Mouse (Mus musculus): Measurements from ENCODE around the gene Calcoco2. TPM values are rescaled to one million over a fixed set of nuclear protein-coding genes. Genes with fewer than 3 reads are reported as not detected.

Calcoco2 gene
- total RNA-seq, 2 experiments from 2014 or later = not detected

DNA sequence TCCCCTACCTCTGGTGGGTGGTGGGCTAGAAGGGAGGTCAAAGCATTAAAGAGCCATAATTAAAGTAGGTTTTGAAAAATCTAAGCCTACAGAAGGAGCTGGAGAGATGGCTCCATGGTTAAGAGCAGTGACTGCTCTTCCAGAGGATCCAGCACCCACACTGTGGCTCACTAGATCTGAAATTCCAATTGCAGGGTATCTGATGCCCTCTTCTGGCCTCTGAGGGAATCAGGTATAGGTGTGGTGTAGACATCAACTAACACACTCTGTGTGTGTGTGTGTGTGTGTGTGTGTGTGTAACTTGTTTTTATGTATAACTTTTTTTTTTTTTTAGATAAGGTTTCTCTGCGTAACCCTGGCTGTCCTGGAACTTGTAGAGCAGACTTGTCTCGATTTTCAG lies 20.7 kb downstream of the Calcoco2 start:
- intact Hi-C loops (cut with DNase I) = no loop called here
- DNase-seq (ENCODE audit: low spot score in 2 of 2) = no peak

DNA sequence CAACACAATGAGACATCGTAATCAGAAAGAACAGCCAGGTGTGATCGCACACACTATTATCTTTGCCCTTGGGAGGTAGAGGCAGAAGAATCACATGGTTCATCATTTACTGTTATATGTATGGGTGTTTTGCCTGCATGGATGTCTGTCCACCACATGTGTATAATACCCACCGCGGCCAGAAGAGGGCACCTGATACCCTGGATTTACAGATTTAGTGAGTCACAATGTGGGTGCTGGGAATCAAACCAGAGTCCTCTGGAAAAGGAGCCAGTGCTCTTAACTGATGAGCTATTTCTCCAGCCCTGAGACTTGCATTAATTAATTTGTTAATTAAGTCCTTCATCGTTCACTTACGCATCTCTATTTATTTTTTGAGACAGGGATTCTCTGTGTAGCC lies 23.8 kb downstream of the Calcoco2 start:
- no peak for DNase-seq (ENCODE audit: low spot score in 2 of 2)

DNA sequence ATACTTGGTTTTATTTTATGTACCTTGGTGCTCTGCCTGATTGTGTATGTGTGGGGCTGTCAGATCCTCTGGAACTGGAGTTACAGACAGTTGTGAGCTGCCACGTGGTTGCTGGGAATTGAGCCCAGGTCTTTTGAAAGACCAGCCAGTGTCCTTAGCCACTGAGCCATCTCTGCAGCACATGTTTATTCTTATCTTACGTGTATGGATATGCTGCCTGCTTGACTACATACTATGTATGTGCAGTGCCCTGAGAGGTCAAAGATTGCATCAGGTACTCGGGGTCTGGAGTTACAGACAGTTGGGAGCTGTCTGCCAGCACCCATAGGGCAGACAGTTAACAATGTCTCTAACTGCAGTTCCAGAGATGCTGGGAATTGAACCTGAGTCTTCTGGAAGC lies 29.1 kb downstream of the Calcoco2 start:
- DNase-seq (ENCODE audit: low spot score in 2 of 2) = no peak
- intact Hi-C loops (cut with DNase I) = no loop called here

More for the DNA sequence above, 23.8 kb downstream of the Calcoco2 start:
- intact Hi-C loops (cut with DNase I) = no loop called here

DNA sequence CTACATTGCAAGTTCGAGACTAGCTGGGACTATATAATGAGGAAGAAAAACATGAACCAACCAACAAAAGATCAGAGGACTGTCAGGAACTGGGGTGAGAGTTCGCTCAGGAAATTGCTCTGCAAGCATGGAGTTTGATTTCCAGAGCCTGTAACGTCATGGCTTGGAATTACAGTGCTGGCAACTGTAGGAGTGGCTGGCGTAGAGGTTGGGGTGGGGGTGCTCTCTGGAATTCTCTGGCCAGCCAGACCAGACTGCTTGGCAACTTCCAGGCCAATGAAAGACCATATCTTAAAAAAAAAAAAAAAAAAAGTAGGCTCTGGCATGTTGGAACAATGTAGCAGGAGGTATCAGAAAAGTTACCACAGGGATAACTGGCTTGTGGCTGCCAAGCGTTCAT lies 31.0 kb downstream of the Calcoco2 start:
- DNase-seq (ENCODE audit: low spot score in 2 of 2) = no peak
- intact Hi-C loops (cut with DNase I) = no loop called here

DNA sequence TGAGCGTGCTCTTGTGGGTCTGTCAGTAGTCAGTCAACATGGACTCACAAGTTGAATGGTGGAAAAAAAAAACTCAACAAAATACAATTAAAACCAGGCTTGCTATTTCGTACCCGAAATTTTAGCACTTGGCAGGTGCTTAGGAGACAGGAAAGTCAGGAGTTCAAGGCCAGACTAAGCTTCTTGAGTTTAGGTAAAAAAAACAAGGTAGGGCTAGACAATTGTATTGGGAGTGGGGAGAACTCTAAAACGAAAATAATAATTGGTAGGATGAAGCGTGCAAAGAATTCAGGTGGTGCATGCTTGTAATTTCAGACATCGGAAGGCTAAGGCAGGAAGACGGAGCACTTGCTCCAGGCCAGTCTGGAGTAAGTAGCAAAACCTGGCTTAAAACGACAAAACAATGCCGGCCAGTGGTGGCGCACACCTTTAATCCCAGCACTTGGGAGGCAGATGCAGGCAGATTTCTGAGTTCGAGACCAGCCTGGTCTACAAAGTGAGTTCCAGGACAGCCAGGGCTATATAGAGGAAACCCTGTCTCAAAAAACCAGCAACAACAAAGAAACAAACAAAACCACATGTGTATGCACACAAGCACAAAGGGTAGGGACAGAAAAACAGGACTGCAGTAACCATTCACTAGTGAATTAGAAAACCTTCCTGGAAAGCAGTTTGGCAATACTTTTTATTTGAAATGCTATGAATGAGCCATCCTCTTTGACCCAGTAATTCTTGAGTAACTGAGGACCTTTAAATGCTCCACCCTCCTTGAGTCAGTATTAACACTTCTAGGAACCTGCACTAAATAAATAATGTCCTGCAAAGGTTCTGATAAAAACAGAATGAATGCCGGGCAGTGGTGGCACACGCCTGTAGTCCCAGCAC lies 35.3 kb downstream of the Calcoco2 start:
- DNase-seq (ENCODE audit: low spot score in 2 of 2) = no peak
- intact Hi-C loops (cut with DNase I) = loop anchor here (5.0 to 10.0 kb wide), 2 partner anchors 219 to 698 kb away; partner anchors contain the start of gene Snx11

DNA sequence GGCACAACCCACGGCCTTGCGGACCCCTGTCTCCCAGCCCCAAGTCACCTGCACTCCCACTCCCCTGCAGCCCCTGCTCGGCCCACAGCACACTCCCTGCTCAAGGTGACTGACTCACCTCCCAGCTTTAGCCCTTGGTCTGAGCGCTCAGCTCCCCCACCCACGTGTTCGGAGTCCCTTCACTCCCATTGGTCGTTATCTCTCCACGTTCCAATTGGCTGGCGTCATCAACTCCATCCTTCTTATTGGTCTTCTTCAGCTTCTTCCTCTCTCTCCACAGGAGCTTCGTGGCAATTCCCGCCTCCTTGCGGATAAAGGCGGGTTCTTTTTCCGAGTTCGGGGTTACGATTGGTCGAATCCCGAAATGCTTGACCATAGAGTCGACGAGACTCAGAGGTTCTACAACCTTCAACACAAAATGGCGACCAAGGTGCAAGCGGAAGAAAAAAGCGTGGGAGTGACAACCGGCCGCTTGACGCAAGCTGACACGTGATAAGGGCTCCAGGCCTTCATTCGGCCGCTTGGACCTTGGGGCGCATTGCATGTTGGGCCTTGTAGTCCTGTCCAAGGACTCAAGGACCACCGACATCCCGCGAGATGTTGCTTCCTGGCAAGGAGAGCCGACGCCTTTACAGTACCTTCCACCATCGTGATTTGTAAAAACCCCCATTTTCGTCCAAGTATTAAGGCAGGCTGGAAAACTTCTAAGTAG lies 36.1 kb downstream of the Calcoco2 start, which contains the start of gene Atp5g1:
TSS of gene Atp5g1 (minus strand) at position 162 of the 712 bp plus-strand sequence.
- intact Hi-C loops (cut with DNase I) = loop anchor here (1.0 to 10.0 kb wide), 3 partner anchors 10 to 699 kb away; partner anchors contain the start of genes Snx11 and Ube2z
- peak; percentile 98 to 100 for DNase-seq (ENCODE audit: low spot score in 2 of 2)

DNA sequence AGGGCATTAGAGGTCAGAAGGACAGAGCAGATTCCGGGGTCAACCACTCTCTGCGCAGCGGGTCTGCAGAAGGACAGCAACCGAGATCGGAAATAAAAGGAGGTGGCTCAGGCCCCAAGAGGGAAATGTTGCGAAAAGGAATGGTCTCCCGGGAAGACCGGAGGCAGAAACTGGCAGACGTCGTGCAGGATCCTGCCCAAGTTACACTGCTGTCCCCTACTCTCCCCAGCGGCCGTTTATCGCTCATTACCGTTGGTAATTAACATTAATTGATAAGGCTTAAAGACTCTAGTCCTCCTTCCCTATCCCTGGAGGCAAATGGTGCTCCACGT lies 36.6 kb downstream of the Calcoco2 start:
- no peak for DNase-seq (ENCODE audit: low spot score in 2 of 2)
- intact Hi-C loops (cut with DNase I) = loop anchor here (1.0 to 10.0 kb wide), 3 partner anchors 10 to 700 kb away; partner anchors contain the start of genes Snx11 and Ube2z

DNA sequence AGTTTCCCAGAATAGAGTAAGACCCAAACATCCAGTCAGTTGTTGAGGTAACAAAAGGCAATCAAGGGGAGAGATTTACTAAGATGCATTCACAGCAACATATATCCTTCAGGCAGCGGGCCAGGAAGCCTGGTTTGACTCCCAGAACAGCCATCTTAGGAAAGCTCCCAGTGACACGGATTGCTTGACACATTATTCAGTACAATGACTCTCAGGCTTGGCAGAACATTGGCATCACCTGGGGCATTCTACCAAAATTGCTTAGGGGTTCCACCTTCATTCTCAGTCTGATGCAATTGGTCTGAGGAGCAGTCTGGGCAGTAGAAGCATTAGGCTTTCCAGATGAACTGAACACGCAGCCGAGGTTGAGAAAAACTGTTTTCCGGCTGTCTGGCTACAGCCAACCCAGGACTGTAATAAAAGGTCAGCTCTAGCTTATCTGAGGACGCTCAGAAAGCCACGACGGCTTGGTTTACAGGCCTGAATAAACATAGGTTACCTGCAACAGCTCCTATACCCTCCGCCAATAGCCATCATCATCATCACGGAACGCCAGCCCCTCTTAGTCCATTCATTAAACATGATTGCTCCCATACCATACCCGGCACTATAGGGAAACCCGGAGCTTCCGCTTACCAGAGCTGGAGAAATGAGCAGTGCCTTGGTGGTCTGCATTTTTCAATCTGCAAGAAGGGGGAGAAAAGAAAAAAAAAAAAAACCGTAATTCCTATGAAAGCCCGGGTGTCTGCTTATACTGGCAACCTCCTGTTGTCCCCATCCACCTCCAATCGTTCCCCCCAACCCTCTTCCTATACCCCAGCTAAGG lies 37.2 kb downstream of the Calcoco2 start:
- intact Hi-C loops (cut with DNase I) = loop anchor here (1.0 to 10.0 kb wide), 3 partner anchors 9 to 700 kb away; partner anchors contain the start of genes Snx11 and Ube2z
- DNase-seq (ENCODE audit: low spot score in 2 of 2) = peak; percentile 25 to 43

DNA sequence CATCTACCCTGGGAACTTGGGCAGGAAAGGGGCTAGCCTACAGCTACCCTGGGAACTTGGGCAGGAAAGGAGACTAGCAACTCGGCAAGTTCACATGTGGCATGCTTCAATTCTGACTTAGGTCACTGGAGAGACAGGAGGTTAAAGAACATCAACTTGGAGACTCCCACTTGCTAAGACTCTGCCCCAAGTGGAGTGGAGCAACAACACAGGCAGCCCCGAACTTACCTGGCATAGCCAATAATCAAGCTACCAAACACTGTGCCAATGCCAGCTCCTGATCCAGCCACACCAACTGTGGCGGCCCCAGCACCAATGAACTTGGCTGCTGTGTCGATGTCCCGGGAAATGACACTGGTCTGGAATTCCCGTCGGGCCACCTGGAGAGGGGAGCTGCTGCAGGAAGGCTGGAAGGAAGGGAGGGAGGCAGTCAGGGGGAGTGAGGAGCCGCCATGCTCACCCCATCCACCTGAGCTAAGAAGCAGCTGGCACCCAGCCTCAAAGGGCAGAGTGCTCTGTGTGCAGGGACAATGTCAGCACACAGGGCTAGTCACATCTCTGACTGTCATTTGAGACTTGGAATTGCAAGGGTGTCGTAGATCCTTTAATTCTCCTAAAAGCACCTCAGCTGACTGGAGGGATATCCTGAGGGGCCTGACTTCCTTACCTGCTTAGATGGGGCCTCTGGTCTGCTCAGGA lies 38.3 kb downstream of the Calcoco2 start:
- no peak for DNase-seq (ENCODE audit: low spot score in 2 of 2)
- intact Hi-C loops (cut with DNase I) = loop anchor here (10.0 kb wide), 1 partner anchor 701 kb away; the partner anchor contains the start of gene Snx11

DNA sequence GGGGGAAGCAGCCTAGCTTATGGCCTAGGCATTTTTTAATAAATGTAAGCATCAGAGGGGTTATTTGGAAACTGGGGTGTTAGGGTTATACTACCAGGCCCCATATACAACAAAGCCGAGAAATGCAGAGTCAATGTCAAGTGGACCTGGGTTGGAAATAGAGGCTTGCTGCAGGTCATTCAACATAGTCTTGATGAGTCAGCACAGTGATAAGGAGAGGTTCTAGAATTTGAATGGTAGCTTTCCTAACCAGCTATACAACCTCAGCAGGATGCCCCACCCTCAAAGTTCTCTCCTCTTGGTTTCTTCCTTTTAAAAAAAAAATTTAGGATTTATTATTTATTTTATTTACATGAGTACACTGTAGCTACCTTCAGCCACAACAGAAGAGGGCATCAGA lies 40.8 kb downstream of the Calcoco2 start:
- intact Hi-C loops (cut with DNase I) = loop anchor here (10.0 kb wide), 1 partner anchor 704 kb away; the partner anchor contains the start of gene Snx11
- no peak for DNase-seq (ENCODE audit: low spot score in 2 of 2)

DNA sequence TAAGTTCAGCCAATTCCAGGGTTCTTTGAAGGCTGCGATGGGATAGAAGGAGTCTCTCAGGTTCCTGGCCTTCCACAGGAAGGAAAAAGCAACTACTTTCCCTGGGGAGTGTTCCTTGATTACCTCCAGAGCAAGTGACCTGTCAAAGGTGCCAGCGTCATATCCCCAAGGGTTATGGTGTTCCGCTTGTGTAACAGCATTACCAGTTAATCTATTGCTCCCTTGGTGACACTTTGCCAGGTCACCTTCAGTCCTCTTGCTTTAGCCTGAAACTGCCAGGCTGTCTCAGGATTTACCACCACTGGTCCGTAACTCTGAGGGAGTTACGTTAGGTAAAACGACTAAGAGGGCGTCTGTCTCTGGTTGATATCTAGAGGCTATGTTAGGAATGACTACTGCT lies 41.4 kb downstream of the Calcoco2 start:
- DNase-seq (ENCODE audit: low spot score in 2 of 2) = no peak

DNA sequence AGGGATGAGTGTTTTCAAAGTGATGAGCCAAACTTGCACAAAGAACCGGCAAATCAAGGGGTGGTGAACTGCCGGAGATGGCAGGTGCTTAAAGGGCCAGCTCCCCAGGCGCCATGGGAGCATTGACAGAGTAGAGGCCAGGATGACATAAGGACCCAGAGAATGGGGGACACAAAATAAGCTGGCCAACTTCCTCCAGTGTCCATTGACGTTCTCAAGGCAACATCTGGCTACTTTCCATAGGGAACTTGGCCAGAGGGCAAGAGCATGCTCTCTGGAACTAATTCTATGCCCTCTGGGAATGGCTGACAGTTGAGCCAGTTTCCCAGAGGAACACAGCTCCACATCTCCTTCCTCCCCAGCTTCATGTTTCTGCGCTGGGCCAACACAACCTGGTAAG lies 43.5 kb downstream of the Calcoco2 start:
- intact Hi-C loops (cut with DNase I) = no loop called here

More for the DNA sequence above, 41.4 kb downstream of the Calcoco2 start:
- intact Hi-C loops (cut with DNase I) = loop anchor here (10.0 kb wide), 1 partner anchor 704 kb away; the partner anchor contains the start of gene Snx11

DNA sequence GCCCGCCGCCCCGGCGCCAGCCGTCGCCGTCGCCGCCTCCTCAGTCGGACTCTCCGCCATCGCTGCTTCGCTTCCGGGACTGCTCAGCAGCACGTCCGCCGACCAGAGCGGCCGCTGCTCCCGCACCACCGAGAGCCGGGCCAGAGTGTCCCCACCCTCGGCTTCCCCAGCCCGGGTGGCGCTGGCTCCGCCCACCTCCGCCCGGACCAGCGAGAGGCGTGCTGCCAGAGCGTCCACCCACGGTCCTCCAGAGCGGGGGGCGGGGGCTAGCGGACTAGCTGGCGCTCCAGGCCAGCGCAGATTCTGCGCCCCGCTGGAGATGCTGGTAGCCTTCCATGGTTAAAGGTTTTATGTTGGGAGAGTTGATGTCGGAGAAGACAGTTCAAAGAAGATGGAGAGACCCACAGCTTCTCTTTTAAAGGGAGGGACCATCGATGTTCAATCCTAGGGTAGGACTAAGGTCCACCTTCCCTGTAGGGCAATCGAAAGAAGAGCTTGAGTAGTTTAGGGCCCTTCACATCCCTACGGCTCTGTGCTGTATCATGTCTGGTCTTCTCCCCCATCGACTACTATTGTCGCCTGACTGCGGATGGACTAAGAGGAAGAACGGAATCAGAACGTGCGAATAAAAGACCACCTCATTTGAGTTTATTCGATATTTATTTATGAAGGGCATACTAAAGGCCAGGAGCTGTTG lies 46.4 kb downstream of the Calcoco2 start, which contains the start of gene Ube2z:
TSS of gene Ube2z (minus strand) at position 174 of the 697 bp plus-strand sequence.
- intact Hi-C loops (cut with DNase I) = loop anchor here (1.0 kb wide), 1 partner anchor 10 kb away; the partner anchor contains the start of gene Atp5g1
- DNase-seq (ENCODE audit: low spot score in 2 of 2) = peak; percentile 97 to 98

More for the DNA sequence above, 43.5 kb downstream of the Calcoco2 start:
- DNase-seq (ENCODE audit: low spot score in 2 of 2) = no peak

DNA sequence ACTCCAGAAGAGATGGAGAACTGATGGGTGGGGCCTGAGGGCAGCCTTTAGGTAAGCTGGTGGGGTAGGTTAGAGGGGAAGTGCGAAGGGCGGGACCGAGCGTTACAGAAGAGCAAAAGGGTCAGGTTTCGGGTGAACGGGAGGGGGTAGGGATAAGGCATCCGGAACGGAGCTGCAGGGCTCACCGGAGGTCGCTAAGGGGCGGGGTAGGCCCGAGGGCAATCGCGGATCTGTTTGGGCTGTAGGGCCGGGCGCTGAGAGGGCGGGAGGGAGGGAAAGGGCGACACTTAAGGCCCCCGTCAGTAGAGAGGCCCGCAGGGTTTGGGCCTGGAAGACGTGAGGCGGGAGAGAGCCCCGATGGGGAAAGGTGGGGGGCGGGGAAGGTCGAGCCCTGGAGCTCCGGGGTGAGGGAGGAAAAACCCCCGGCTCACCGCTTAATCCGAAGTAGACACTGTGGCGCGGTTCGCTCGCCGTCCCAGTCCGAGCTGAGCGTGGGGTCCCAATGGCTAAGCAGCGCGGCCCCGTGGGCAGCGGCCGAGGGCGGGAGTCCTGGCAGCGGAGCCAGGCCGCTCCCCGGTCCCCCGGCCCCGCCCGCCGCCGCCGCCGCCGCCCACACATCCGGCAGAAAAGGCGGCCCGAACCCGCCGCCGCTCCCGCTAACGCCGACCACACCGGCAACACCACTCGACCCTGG lies 47.1 kb downstream of the Calcoco2 start:
- no peak for DNase-seq (ENCODE audit: low spot score in 2 of 2)
- intact Hi-C loops (cut with DNase I) = loop anchor here (1.0 kb wide), 1 partner anchor 11 kb away; the partner anchor contains the start of gene Atp5g1

DNA sequence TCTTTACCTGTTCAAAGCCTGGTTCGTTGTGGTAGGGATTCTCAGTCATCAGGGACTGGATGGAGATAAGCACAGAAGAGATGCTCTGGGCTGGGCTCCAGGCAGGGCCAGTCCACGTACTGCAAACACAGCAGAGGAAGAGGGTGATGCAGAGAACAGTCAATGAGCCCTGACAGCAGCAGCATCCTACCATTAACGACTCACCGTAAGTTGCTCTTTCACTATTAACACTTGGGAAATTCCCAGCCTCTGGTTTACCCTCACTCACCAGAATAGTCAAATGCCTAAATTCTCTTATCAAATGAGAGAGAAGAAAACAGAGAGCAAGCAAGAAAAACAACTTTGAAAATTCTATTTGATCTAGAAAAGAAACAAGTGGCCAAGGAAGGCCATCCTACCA lies 53.5 kb downstream of the Calcoco2 start:
- intact Hi-C loops (cut with DNase I) = no loop called here
- no peak for DNase-seq (ENCODE audit: low spot score in 2 of 2)

DNA sequence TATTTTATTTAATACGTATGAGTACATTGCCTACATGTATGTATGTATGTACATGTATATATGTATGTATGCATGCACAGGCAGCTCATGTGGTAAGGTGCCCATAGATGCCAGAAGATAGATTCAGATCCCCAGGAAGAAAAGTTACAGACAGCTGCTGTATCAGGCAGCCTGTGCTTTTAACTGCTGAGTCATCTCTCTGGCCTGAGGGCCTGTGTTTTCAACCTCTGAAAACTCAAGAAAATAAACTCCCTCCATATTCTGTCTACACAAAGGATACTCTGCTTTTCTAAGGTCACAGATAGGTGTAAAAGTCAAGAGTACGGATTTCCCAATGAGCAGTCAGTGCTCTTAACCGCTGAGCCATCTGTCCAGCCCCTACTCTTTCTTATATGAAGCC lies 60.9 kb downstream of the Calcoco2 start:
- no peak for DNase-seq (ENCODE audit: low spot score in 2 of 2)
- intact Hi-C loops (cut with DNase I) = no loop called here

DNA sequence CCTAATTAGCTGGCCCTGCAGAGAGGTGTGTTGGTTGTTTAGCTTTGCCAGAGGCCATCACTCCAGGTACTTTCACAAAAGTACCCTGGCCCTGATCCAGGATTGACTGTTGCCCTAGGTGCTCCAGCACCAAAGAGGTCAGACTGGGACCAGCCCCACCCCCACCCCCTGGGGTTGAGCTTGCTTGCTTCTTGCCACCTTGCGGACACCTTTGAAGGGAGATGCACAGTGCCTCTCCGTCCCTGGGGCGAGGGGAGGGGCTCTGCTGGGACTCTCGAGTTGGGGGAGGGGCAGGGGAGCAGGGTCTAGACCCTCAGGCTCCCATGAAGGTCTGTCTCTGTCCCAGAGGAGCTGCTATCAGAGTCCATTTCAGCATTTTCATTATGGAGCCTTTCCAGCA lies 61.8 kb downstream of the Calcoco2 start:
- intact Hi-C loops (cut with DNase I) = no loop called here
- DNase-seq (ENCODE audit: low spot score in 2 of 2) = no peak
